Mouse (Mus musculus): Measurements from ENCODE around the gene Golga1.
A peak's percentile ranks its signal among the peaks of the same experiment; 100 is the strongest.

The Golga1 gene

DNA sequence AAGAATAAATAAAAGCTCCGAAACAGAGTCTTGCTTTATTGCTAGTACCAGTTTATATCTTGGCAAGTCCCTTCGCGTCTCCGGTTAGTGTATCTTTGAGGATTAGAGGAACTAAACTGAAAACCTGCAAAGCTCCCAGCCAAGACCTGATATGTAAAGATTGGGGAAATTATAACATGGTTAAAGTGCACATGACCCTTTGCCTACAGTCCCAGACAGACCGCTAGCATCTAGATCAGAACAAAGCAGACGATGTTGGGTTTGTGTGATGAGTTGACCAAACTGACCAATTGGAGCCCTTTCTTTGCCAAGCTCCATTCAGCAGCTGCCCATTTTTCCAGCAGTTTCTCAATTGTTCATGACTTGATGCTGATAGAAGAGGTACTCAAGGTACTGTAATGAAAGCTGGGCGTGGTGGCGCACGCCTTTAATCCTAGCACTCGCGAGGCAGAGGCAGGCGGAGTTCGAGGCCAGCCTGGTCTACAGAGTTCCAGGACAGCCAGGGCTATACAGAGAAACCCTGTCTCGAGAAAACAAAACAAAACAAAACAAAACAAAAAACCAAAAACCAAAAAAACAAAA, 59.1 kb downstream of the Golga1 start:
- DNase-seq (ENCODE audit: low spot score in 2 of 2) = no peak

DNA sequence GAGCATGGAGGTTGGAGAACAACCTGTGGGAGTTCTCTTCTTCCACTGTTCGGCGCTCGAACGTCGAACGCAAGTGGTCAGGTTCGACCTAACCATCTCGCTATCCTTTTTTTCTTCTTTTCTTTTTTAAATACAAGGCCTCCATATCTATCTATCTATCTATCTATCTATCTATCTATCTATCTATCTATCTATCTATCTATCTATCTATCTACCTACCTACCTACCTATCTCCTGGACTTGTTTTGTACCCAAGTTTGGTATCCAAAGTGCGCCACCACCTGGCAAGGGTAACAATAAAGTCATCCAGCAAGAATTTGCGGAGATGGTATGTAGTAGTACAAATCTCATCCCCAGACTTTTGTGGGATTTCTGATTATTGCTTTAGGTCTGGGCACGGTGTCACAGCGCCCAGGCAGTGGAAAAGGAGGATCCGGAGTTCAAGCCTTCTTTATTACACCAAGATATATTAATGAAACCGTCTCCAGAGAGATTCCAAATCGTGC, 59.7 kb downstream of the Golga1 start, which contains the start of gene Rpl35:
Gene Rpl35 (minus strand): TSS at position 51 of the 506 bp plus-strand sequence.
- no peak for DNase-seq (ENCODE audit: low spot score in 2 of 2)

DNA sequence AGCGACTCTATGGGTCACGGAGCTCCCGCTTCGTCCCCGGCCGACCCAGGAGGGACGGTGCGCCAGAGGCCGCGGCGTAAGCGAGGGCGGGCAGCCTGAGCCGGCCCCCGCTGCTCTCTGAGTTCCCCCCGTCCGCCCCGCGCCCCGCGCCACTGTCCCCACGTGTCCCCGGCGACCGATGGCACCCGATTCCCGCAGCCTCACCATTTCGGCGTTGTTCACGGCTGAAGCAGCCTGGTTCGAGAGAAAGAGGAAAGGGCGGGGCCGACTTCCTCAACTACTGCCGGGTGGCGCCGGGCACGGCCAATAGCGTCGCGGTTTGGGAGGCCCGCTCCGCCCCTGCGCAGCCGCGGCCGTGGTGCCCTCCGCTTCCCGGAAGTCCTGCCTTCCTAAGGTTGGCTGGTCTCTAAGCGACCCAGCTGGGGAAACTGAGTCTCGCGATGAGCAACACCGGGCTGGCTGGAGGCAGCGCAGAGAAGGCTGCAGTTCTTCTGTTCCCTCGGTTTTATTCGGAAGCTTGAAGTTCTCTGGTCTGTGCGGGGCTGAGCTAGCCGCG, 60.4 kb downstream of the Golga1 start, which contains the start of gene Arpc5l:
Gene Arpc5l (plus strand): TSS at position 469 of the 556 bp plus-strand sequence.
- peak; percentile 89 to 90 for DNase-seq (ENCODE audit: low spot score in 2 of 2)

DNA sequence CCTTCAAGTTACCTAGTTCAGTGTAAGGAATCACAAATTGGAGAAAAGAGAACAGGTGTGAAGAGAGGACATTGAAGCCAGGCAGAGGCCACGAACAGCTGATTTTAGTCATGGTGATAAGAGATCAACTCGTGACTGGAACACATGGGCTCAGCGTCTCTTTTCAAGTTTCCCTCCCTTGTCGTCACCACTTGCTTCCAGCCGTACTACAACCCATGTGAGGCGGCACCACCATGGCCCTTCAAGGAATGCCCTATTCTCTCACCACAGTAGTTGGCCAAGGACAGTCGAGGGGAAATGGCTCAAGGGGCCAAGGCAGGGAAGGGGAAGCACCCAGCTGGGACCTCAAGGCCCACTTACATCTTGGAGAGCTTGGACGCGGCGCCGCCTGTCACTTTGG, 61.0 kb downstream of the Golga1 start:
- DNase-seq (ENCODE audit: low spot score in 2 of 2) = no peak

DNA sequence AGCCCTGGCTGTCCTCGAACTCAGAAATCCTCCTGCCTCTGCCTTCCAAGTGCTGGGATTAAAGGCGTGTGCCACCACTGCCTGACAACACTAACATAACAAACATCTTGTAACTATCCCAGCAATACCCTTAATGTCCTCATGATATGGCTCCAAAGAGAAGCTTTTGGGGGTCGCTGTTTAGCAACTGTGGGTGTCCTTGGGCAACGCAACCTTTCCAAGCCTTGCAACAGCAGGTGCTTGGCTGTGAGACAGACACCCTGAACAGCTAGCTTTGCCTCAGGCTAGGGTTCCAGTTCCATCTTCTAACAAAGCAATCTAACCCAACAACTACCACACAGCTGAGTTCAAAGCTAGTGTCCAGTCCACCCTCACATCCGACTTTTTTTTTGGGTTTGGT, 61.8 kb downstream of the Golga1 start:
- DNase-seq (ENCODE audit: low spot score in 2 of 2) = no peak

DNA sequence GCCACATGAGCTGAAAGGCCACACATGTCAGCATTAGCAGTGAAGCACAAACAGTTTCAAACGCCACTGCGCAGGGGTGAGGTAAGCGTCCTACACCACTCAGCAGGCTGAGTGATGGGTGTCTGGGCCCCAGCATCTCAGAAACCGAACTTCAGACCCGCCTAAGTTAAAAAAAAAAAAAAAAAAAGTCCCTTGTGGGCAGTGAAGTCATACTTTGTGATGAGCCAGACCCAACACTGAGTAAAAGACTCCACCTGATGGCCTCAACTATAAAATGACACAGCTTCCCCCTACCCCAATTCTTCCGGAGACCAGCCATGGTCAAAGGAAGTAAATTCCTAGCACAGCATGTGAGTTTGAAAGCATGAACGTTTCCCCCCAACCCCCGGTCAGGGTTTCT, 62.2 kb downstream of the Golga1 start:
- no peak for DNase-seq (ENCODE audit: low spot score in 2 of 2)

DNA sequence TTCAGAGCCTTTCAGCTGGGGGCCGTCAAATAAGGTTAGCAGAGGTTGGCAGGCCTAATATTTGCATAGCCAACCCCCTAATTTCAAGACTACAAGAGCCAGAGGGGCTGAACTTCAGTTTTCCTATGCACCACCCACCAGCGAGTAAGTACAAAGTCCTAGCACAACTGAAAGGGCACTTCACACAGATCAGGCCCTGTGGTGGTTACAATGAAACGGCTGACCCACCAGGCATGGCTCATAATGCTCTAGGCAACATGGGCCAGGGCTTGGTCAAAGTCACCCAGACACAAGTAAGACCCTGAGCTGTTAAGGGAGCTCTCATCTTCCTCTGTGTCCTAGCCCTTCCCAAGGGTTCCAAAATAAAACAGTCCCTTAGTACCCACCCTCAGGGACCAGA, 63.5 kb downstream of the Golga1 start:
- no peak for DNase-seq (ENCODE audit: low spot score in 2 of 2)

DNA sequence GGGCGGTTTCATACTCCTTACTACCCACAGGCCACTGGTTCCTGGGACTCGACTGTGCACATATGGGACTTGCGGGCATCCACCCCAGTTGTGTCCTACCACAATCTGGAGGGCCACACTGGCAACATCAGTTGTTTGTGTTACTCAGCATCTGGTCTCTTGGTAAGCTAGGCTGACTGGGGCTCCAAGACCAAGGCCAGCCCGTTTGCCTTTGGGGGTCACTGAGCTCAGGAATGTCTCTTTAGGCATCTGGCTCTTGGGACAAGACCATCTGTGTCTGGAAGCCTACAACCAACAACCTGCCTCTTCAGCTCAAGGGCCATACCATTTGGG, 64.8 kb downstream of the Golga1 start:
- DNase-seq (ENCODE audit: low spot score in 2 of 2) = no peak

DNA sequence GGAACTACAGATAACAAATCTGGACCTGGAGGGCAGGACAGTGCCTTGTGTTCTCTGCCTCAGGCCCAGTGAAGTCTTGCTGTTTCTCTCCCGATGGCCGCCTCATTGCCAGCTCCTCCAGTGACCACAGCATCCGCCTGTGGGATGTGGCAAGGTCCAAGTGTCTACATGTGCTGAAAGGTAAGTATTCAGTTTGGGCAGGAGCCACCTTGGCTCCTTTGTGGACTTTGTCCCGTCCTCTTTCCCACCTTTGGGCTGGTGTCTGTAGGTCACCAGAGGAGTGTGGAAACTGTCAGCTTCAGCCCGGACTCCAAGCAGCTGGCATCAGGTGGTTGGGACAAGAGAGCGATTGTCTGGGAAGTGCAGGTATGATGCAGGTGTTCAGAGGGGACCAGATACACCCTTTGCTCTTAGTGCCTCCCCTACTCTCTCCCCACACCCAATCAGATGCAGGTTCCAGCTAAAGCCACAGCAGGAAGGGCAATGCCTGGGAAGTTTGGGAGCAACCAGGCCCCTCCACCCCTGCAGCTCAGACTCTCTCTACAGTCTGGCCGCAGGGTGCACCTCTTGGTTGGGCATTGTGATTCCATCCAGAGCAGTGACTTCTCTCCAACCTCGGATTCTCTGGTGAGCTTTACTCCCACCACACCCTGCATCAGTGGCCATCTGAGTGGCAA, 65.3 kb downstream of the Golga1 start:
- no peak for DNase-seq (ENCODE audit: low spot score in 2 of 2)

DNA sequence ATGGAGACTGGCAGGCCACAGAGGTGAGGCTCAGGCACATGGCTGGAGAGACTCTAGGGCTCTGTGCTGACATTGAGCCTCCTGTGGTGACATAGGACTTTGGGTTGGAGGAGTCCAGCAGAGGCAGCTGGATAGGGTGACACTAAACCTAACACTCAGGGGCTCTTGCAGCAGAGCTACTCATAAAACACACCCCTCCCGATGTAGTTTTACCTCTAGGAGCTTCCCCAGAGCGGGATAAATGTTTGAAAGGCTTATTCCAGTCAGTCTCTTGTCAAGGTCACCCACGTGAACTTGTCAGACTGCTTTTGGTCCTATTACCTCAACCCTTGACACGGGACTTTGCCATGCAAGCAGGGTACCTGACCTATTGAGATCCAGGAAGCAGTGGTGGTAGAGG, 66.0 kb downstream of the Golga1 start:
- no peak for DNase-seq (ENCODE audit: low spot score in 2 of 2)

DNA sequence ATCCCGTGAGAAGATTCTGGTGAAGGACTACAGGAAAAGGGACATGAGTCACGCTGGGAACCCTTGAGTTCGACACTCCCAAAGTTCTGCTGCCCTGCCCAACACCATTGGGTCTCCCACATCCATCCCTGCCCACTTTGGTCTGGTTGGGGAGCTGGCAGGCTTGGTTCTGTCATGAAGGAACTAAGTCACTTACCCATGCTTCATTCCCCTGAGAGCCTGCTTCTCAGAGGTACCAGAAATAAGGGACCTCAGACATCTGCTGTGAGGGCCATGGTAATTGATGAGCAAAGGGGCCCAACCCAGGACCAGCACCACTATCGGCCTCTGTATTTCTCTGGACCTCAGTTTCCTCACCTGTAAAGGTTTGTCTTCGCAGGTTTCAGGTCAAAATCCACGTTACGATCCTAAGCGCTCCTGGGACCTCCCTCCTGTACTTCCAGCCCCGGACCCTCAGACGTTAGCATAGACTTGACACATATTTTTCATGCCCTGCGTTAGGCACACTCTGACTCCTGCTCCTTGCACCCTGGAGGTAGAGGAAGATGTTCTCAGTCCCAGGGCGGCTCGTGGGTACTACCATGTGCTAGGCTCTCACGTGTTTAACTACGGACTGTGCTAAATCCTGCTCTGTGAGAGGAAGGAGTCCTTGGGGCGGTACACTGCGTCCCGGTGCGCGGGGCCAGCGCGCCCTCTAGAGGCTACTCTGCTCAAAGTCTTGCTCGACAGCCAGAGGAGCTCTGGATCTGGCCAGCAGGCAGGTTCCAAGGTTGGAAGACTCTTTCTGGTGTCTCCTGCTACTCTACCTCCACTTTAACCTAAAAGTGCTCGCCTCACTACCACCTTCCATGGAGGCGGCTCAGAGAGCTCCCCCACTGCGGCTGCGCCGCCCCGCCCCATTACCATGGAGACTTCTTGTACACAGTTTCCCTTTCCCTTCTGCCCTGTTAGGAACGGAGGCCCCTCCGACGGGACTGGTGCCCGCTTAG, 67.7 kb downstream of the Golga1 start, which contains the start of gene Wdr38:
Gene Wdr38 (plus strand): TSS at position 91 of the 989 bp plus-strand sequence.
- peak; percentile 82 to 83 for DNase-seq (ENCODE audit: low spot score in 2 of 2)

DNA sequence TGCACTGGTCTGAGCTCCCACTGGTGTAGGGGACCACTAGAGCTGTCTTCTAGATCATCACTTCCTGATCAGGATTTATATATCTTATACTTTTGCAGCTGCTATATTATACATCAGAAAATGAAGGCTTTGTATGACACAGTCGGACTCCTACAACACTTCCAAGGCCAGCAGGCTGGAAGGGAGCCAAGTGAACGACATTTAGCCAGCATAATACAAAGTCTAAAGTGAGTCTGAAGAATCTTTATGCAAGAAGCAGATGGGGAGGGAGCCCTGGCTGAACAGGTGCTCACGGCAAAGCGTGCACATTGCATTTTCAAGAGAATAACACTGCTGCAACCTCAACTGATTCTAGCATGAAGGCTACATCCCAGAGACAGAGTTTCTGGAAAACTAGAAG, 72.9 kb downstream of the Golga1 start:
- DNase-seq (ENCODE audit: low spot score in 2 of 2) = no peak

DNA sequence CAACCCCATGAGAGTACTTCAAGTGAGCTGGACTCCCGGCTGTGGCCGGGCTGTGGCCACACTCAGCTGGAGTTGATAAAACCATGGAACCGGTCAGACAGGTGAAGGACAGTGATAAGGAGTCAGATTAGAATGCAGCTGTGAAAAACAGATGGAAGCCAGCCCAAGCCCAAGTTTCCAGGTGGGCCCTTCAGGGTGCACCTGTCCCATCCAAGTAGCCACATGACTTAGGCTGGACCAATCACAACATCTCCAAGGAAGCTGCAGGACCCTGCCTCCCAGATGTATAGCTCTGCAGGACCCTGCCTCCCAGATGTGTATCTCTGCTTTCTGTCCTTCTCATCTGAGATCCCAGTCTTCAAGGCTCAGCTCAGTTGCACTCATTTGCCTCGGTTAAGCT, 73.3 kb downstream of the Golga1 start:
- DNase-seq (ENCODE audit: low spot score in 2 of 2) = no peak

DNA sequence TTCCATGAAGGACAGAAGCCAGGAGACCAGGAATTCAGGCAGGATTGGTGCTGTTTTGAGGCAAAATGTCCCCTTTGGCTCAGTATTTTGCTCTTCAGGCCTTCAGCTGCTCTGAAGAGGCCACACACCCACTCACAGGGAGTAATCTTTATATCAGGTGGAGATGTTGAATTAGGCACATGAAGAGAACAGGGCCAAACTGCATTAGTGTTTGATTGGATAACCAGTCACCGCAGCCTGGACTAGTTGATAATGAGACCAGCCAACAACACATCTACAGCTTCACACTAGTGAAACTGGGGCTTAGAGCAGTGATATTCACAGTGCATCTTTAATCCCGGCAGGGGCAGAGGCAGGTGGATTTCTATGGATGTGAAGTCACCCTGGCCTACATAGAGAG, 76.4 kb downstream of the Golga1 start:
- DNase-seq (ENCODE audit: low spot score in 2 of 2) = no peak

DNA sequence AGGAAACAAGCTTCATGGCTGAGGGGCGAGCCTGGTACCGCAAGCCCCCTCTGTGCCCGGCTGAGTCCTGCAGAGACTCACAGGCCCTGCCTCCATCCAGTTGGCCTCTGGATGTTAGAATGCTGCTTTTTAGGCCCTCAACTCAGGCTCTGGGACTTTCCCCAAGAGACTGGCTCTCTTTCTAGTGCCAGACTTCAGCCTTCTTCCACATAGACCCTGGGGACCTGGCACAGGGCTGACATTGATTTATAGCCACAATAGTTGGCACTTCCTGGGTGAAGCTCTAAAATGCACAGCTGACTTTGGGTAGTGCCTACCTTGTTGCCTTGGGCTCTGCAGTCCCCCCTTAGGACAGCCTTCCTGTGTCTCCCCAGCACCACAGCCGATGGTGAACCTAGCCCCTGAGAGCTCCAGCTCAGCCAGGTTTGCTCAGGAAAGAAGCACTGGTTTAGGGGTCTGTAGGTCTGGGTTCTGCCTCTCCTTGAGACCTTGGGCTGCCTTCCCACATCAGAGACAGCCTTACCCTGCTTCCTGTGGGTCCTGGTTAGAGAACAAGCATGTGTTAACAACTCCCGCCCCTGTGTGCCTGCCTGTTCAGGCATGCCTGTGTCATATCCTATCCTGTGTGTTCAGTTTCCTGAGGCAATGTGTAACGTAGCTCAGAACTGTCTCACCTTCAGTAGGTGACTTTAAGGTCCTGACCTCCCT, 77.4 kb downstream of the Golga1 start:
- DNase-seq (ENCODE audit: low spot score in 2 of 2) = no peak

DNA sequence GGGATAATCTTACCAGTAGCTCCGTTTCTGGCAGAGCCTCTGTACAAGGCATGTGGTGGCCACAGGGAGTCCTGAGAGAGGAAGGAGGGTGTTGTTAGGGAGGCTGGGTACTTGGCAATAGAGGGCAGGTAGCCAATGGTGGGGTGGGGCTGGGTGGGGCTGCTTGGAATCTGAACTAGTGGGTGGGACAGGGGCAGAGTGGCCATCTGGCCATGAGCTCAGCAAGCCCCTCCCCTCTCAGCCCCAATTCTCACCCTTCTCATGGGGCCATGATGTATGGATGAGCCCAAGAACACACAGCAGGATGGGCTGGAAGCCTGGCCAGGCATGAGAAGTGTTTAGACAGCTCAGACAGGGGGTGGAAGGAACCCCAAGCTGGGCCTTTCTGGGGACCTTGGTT, 78.0 kb downstream of the Golga1 start:
- DNase-seq (ENCODE audit: low spot score in 2 of 2) = no peak

DNA sequence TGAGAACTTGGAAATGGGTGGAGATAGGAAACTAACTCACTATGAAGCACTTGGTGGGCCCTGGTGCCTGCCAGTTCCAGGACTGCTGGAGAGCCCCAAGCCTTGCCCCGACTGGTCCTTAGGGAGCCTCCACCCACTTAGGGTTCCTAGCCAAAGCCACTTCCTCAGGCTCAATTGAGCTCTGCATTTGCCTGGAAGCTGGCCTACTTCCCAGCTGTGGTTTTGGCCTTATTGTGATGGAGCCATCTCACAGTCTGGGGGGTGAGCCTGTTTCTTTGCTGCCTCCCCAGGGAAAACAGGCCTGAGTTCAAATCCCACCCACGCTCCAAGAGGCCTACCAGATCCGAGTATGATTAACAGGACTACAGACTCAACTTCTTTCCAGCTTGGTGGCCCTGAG, 78.8 kb downstream of the Golga1 start:
- no peak for DNase-seq (ENCODE audit: low spot score in 2 of 2)

DNA sequence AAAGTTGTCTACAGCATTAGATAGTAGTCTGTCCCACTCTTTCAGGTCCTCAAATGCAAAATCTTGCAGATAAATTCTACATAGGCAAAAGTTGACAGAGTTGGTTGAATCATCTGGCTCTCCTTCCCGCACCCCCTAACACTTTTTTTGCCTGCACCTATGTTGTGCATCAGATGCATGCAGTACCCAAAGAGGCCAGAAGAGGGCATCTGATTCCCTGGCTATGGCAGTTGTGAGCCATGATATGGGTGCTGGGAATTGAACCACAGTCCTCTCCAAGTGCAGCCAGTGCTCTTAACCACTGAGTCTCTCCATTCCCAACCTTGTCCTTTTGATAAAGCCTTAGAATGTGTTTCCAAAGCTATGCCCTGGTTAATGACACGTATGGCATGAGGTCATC, 81.9 kb downstream of the Golga1 start:
- DNase-seq (ENCODE audit: low spot score in 2 of 2) = no peak

DNA sequence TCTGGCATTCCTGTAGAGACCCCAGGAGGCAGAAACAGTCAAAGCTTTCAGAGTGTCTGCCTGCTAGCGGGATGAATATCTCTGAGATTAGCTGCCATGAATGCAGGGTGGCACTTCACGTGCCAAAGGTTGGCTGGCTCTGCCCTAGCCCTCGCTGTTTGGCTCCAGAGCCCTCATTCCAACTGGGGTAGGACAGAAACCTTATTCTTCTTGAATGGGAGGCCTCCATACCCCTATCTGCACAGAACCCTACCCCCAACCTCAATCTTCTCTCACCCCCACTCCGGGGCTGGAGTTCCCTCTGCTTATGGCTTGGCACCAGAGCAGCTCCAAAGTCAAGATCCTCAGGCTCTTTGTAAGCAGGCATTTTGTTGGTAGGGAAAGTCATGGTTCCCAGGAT, 87.5 kb downstream of the Golga1 start:
- no peak for DNase-seq (ENCODE audit: low spot score in 2 of 2)

DNA sequence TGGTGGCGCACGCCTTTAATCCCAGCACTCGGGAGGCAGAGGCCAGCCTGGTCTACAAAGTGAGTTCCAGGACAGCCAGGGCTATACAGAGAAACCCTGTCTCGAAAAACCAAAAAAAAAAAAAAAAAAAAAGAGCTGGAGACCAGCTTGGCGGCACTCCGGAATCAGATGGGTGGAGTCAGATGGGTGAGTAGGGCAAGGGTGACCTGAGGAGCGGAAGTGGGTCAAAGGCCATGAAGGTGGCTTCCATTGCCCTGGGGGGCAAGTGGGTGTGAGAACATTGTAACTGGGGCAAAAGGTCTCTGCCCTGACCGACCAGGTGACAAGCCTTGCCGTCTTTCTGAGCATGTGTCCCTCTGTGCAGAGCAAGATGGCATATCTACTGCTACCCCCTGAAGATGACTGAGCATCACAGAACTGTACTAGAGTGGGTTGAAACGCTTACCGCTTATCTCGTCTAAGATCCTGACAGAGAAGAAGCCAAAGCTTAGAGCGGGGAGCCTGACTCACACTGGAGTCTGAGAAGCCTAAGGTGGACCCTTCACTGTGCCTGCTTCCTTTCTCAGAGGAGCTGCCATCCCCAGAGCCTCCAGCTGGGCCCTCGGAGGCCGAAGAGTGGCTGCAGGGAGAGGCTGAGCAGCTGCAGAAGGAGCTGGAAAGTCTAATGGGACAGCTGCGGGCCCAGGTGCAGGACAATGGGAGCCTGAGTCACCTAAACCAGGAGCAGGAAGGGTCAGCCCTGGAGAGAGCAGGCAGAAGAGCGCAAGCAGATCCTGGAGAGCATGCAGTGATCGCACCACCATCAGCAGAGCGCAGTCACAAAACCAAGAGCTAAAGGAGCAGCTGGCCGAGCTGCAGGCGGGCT, 89.2 kb downstream of the Golga1 start:
- no peak for DNase-seq (ENCODE audit: low spot score in 2 of 2)

Data from right cerebral cortex, postnatal 36 days (tissue).